Mouse (Mus musculus): ENCODE data around the gene Ctsll3.

DNA sequence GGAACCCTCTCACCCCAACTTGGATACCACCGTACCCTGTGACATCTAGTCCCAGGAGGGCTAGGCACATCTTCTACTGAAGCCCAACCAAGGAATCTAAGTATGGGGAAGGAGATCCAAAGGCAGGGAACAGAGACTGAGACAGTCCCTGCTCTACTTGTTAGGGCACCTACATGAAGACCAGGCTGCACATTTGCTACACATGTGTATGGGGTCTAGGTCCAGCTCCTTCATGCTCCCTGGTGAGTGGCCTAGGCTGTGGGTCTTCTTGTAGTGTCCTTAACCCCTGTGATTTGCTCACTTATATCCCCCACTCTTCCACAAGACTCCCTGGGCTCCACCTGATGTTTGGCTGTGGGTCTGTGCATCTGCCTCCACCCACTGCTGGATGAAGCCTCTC, 13.2 kb downstream of the Ctsll3 start:
- TF ChIP-seq E2F4 (IDR thresholded peaks at IDR 0.05; ENCODE audit: borderline replicate concordance, low read depth, low read length), result no peak
- TF ChIP-seq EP300 (IDR thresholded peaks at IDR 0.05; ENCODE audit: low read depth in 1 of 2, low read length in 2 of 2), result no peak
- no peak for TF ChIP-seq MAZ (IDR thresholded peaks at IDR 0.05; ENCODE audit: low read depth, low read length)
- no peak for TF ChIP-seq CTCF (IDR thresholded peaks at IDR 0.05 in 2 of 3, conservative IDR thresholded peaks at IDR 0.05 in 1 of 3; ENCODE audit: control insufficient read depth in 1 of 3, insufficient read depth in 1 of 3, low read depth in 2 of 3, low read length in 3 of 3, poor library complexity in 1 of 3, severe bottlenecking in 1 of 3)

Measured in MEL (cell line).